Mouse (Mus musculus) urinary bladder, postnatal 36 days (tissue): ENCODE measurements around the gene Gpank1.

Experiments used
- DNase-seq, 2 experiments: peaks; one replicate each; pipeline ENCODE4 v3.0.0; 2022; ENCODE audit warnings: low spot score in 2 of 2, mixed read lengths in 1 of 2

Gene Gpank1

GRCm38 (mm10) chr17:35131500-35132173, 10.4 kb downstream of the Gpank1 start, which contains the start of gene Apom:
Gene Apom (minus strand): TSS chr17:35132050.
- DNase-seq = no peak

DNA sequence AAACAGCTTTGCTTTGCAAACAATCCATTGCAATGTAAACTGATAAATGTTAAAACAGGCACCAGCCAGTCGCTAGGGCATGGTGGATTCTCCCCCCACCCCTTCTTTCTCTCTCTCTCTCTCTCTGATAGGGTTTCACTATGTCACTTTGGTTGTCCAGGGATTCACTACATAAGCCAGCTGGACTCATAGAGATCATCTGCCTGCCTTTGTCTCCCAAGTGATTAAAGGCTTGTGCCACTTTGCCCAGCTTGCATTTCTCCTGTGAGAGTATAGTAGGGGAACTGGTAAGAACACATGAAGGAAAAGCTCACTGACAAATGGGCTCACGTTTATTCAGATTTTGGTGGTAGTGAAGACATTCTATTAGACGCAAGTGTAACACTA, 10.9 kb downstream of the Gpank1 start:
- DNase-seq = no peak

GRCm38 (mm10) chr17:35133517-35133916, 12.3 kb downstream of the Gpank1 start:
- no peak for DNase-seq

DNA sequence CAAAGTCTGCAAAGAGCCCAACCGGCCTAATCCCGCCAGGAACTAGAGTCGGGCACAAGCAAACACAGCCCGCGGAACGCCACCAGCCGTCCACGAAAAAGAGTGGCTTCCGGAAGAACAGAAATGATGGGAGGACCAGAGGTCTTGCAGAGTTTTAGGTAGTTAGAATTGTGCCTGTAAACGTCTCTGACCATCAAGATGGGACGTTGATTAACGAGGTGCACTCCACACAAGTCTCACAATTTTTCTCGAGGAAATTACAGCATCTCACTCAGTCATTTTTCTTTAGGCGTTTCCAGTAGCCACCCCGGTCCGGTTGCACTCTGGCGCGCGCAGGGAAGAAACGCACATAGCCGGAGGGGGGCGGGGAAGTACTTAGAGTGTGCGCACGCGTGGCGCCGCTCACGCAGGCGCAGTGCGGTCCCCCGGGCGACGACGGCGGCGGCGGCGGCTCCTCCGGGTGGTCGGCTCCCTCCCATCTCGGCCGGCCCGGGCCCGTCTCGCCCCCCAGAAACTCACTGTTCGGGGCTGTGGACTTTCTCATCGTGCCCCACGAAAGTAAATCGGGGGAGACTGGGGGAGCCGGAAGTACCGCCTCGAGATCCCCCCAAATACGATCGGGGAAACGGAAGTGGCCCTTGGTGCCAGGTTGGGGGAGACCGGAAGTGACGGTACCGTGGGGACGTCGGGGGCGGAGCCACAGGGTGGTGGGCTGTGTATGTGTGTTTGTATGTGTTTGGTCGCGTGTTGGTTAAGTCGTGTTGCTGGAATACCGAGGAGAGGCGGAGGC, 13.7 kb downstream of the Gpank1 start, which contains the start of gene Bag6:
Bag6 (plus strand) TSS at position 378 of the 790 bp plus-strand sequence.
- DNase-seq = peak; percentile 92

DNA sequence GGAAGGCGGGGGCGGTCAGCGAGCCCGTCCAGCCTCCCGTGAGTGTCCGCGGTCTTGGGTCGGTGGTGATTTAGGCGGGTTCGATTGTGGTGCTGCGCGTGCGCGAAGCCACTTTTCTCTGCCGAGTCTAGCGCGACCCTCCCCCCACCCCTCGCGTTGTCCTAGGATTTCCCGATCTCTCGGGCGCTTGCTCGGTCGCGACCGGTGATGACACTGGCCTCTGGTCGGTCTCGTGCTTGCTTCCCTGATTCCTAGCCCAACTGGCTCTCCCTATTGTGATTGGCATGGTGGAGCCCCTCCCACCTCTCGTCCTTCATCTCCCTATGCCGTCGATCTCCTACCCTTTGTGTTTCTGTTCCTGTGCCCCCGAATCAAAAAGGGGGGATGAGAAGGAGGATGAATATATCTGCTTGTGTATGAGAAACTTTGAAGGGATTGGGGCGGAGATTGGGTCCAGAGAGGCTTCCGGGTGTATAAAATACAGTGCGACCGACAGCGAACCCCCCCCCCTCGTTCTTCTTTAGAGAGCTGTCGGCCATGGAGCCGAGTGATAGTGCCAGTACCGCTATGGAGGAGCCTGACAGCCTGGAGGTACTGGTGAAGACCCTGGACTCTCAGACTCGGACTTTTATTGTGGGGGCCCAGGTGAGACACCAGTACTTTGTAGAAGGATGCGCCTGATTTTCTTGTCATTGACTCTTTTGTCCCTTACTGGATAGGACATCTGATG, 14.5 kb downstream of the Gpank1 start:
- DNase-seq = no peak

GRCm38 (mm10) chr17:35139269-35139668, 18.0 kb downstream of the Gpank1 start:
- no peak for DNase-seq

DNA sequence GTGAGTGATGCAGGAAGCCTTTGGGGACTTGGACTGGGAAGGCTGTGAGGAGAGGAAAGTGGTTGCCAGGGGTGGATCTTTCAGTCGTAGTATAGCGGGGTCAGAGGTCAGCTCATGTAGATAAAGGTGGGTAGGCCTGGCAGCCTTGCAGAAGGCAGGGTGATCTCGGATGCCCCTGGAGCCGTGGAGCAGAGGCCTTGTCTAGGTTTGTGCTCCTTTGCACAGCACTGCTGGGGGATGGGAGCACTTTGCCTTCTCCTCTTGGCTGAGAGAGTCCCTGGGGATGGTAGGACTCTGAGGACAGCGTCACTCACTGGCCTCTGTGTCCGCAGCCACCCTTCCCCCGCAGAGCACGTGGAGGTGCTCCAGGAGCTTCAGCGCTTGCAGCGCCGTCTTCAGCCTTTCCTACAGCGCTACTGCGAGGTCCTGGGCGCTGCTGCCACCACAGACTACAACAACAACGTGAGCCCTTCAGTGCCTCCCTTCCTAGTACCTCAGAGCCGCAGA, 19.3 kb downstream of the Gpank1 start:
- DNase-seq = no peak

DNA sequence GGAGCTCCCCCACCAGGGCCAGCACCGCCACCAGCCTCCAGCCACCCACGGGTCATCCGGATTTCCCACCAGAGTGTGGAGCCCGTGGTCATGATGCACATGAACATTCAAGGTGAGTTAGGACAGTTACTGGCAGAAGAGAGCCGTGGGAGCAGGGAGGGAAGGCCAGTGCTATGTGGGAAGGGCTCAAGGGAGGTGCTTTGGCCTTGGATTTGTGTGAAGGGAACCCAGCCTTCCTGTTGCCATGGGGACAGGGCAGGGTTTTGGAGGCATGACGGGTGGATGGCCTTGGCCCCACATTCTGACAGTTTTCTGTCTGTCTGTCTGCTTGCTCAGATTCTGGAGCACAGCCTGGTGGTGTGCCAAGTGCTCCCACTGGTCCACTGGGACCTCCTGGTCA, 20.7 kb downstream of the Gpank1 start:
- no peak for DNase-seq

DNA sequence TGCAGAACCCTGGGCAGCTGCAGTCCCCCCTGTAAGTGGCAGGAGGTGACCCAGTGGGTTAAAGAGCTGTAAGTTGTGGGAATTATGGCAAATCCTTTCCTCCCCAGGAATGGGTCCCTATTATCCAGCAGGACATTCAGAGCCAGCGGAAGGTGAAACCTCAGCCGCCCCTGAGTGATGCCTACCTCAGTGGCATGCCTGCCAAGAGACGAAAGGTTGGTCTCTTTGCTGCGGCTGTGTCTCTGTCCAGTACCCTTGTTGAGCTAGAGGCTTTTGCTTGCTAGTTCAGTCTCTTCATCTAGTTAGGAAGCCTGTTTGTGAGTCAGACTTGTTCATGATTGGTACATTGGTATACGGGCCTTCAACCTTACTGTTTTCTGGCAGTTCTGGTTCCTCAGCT, 24.9 kb downstream of the Gpank1 start:
- no peak for DNase-seq

DNA sequence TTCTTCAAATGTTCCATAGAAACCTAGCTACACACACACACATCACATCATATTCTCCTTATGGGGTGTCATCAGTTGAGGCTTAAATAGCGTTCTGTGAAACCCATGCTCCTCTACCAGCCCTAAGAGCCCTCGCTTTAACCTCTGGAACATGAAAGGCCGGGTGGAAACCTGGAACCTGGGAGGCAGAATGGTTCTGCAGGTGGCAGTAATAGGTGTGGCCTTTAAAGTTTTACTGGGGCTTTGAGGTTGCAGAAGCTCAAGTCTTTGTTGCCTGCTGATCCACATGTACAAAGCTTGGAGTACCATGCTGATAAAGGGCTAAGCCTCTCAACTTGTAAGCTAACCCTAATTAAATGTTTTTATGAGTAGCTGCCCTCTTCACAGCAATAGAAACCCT, 26.1 kb downstream of the Gpank1 start:
- DNase-seq = no peak

DNA sequence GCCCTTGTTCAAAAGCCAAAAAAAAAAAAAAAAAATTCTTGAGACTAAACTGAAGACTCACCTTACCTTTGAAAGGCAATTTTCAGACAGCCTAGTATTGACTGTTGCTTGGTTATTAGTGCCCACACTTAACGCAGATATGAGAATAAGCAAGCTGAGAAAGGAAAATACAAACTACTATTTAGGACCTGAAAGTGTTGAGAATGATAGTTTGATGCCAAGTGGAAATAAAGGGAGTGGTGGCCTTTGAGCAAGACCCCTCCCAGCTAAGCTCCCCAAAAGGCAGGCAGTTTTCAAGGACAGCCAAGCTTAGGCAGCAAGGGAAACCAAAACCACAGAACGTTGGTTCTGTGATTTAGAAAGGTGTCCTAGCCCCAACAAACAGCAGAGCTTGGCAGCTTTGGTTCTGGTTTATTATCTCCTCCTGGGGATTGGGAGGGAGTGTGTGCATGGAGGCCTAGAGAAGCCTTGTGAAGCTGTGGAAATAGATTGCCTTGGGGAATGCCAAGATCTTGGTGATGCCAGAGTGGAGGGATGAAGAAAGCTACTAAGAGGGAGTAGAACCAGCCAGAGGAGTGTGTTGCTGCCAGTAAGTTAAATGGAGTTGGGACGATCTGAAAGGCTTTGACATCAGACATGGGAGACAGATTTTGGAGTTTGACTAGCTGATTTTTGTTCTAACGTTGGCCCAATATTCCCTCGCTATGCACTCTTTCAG, 26.8 kb downstream of the Gpank1 start:
- DNase-seq = no peak

DNA sequence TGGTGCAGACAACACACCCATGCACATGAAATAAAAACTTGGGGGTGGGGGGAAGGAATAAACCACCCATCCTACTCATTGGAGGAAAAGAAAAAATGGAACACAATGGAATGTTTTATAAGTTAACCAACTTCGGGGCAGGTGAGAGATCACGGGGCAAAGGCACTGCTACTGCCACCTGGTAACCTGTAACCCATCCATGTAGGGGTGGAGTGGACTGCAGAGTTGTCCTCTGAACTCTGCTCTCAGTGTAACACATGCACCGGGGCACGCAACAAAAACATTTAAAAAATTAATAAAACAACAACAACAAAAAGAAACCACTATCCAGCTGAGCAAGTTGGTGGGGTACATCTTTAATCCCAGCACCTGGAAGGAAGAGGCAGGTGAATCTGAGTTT, 30.9 kb downstream of the Gpank1 start:
- DNase-seq = no peak

DNA sequence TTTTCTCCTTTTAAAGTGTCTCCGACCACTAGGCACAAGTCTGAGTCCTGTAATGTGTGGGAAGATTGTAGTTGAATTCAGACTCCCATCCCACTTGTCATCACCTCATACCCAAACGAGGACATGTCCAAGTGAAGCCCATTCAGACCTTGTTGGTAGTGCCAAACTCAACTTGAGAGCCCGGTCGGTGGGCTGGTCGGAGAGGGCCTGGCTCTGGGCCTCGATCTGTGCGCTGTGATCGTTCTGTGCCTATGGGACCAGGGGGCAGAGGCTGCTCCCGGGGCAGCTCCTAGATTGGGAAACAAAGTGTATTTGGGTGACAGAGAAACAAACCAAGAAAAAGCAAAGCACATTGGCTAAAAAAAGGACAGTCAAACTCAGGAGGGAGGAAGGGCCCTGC, 31.8 kb downstream of the Gpank1 start:
- no peak for DNase-seq

DNA sequence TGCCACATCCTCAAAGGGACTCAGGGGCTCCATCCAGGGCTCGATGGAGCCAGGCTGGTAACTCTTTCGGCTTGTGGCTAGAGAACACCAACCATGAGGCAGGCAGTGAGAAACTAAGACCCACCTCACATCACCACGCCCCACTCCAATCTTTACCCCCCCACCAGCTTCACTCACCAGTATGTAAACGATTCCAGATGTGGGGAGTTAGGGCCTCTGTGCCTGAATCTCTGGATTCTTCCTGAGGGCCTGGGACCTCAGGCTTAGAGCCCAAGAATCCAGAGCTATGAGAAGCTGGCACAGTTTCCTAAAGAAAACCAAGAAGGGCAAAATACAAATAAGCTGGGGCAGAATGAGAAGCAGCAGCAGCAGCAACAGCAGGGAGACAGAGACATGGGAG, 32.7 kb downstream of the Gpank1 start:
- DNase-seq = no peak

DNA sequence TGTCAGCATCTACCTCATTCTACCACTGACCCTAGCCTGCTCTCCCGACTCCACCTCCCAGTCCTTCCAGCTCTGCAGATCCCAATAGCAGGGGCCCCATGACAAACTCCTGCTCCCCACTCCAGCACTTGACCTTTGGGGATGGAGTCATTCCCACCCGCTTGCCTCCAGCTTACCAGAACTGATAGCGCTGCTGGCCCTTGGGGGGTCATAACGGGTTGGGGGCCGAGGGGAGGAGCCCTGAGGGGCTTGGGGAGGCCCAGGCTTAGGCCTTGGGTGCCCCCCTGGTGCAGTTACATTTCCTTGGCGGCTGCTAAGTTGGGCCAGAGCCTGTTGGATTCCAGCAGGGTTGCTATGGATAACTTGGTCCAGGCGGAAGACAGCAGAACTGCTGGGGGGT, 33.4 kb downstream of the Gpank1 start:
- DNase-seq = no peak

DNA sequence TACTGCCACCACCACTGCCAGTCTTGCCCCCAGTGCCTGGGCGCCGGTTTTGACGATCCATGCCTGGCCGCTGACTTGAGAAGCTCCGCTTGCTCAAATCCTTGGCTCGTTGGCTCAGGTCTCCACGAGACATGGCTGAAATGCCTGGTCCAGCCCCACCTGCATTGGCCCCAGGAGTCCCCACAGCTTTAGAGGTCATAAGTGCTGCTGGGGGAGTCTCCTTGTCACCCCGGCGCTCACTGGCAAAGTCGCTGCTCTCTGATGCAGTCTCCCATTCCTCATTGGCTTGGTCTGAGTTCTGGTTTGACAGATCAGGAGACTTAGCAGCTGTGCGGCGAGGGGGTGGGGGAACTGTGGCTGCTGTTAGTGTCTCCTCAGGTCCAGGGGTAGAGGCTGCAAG, 34.2 kb downstream of the Gpank1 start:
- no peak for DNase-seq

GRCm38 (mm10) chr17:35156461-35157200, 35.4 kb downstream of the Gpank1 start:
- DNase-seq = no peak

- no peak for DNase-seq
These were observed 36.0 kb downstream of the Gpank1 start for GRCm38 (mm10) chr17:35157254-35157653.

DNA sequence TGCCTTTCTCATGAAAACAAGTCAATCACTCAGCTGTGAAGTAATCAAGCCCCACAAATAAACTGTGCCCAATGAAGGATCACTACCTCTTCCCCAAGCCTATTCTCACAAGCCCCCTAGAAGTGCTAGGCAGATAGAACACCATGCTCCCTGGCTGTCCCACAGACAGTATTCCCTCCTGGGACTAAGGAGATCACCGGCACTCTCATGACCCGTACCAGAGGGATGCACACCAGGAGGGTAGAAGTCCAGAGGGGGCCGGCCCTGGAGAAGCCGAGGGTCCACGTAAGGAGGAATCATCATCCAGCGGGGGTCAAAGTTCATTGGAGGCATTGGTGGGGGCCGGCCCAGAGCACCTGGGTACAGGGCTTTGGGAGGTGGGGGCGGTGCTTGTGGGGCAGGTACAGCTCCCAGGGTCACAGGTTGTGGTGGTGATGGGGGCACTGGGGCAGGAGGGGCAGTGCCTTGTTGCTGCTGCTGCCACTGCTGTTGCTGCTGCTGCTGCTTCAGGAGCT, 36.5 kb downstream of the Gpank1 start:
- no peak for DNase-seq

DNA sequence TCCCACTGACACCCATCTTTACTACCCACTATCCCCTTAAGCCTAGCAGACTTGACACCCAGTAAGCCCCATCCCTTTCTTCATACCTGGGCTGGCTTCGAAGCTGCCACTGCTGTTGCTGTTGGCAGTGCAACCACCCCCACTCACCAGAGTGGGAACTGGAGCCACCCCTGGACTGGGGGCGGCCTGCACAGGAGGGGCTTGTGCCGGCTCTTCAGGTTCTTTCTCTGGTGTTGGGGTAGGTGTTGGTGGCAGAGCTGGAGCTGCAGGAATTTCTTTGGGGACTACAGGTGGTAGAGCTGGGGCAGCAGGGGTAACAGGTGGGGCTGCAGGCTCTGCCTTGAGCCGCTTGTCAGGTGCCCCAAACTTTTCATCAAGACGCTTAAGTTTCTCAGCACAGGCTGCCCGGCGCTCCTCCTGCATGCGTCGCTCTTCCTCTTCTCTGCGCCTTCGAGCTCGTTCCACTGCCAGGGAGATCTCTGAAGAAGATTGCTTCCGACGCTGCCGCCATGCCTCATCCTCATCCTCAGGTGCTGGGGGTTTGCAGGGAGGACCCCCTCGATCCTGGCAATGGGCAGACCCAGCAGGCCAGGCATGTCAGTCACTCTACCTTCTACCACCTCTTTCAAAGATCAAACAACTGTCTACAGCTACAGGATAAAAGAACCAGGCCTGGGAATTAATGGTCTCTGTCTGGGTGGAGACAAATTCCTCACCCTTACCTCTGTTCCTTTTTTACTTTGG, 37.8 kb downstream of the Gpank1 start:
- DNase-seq = no peak
